Mouse (Mus musculus) right cerebral cortex, adult 2 months (tissue): ENCODE measurements around the gene Irf2.

Experiments
- DNase-seq, 2 experiments: peaks; one replicate each; pipeline ENCODE4 v3.0.0; 2021 to 2022; ENCODE audit warnings: low spot score in 2 of 2

Irf2 gene

GRCm38 (mm10) chr8:46739003-46739949 lies at the start of gene Irf2:
Gene Irf2, plus strand, starts transcription at chr8:46739732.
- DNase-seq: peak; percentile 77 to 78

DNA sequence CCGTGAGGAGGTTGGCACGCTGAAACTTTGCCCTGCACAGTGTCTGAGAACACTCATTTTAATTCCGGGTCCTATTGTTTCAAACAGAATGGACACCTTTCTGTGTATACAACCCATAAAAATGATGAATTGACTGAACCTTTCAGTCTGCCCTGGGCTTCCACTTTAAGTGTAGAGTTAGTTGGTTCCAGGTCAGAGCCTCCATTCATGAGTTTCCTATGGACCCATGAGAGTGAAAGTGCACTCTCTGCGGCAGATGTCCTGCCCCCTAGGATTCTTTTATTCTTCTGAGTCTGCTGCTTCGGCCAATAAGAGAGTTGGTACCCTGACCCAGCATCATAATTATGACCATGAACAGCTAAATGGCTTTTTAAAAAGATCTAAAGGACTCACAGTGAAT lies 49.4 kb upstream of the Irf2 start:
- DNase-seq: no peak

DNA sequence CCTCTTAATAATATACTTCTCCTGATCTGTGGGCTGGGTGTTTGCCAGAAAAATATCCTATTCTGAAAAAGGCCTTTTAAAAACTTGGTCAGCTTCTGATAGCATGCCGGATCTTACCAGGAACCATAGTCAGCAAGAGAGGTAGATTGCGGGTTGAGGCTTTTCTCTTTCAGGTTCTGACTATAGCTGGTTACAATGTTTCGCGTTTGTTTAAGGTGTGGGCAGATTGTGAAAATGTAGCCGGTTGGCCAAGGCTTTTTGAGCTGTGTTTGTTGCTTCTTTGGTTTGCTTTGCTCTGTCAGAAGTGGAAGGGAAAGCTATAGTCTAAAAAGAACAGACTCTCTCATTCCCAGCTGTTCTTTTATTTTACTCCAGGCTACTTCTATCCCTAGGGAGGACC lies 49.0 kb upstream of the Irf2 start:
- no peak for DNase-seq

GRCm38 (mm10) chr8:46691360-46691759 lies 48.2 kb upstream of the Irf2 start:
- no peak for DNase-seq

- DNase-seq: no peak
These were observed 43.1 kb upstream of the Irf2 start for GRCm38 (mm10) chr8:46696256-46697041.

- DNase-seq: no peak
These were observed 42.0 kb upstream of the Irf2 start for GRCm38 (mm10) chr8:46697566-46697965.

- no peak for DNase-seq
These were observed 41.4 kb upstream of the Irf2 start for GRCm38 (mm10) chr8:46698162-46698561.

GRCm38 (mm10) chr8:46705145-46705544 lies 34.4 kb upstream of the Irf2 start:
- no peak for DNase-seq

DNA sequence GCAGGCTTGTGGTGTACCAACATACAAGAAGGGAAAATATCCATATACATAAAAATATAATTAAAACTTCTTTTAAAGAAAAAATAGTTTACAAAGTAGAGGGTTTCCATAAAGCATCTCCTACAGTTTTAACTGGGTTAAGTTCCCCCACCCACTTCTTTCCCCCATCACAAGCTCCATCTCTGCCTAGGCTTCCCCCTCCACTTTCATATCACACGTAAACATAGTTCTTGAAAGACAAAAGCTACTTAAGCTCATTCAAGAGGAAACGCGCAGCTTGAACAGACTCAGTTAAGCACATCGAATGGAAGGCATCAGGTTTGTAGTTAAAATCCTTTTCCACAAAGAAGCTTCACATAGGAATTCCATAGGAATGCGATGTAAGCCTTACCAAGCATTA lies 32.8 kb upstream of the Irf2 start:
- DNase-seq: no peak

DNA sequence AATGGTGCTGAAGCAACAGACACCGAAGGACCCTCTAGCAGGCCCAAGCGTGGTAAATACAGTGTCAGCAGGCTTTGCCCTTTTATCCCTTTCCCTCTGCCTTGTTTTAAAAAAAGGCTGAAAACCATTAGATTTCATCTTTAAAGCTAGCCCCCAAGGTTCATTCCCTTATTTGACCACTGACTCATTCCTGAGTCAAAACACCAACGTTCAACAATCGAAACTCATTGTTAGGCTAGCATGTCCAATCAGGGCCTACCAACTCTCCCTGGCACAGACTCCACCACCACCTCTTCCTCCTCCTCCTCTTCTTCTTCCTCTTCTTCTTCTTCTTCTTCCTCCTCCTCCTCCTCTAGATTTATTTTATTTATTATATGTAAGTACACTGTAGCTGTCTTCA lies 30.2 kb upstream of the Irf2 start:
- no peak for DNase-seq

DNA sequence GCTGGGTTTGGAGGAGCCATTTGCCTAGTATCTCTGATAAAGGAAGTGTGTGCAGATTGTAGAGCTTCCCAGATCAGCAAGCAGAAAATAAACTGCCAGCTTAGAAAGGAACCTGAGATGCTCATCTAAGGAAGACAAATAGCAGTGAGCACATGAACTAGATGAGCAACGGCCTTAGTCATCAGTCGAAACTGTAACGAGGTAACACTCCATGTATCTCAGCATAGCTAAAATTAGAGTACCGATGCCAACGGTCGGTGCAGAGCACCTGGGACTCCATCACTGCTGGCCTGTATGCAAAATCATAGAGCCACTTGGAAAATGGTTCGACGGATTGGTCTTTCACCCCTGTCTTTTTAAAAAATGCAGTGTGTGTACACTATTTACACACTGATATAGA lies 29.2 kb upstream of the Irf2 start:
- DNase-seq: no peak

DNA sequence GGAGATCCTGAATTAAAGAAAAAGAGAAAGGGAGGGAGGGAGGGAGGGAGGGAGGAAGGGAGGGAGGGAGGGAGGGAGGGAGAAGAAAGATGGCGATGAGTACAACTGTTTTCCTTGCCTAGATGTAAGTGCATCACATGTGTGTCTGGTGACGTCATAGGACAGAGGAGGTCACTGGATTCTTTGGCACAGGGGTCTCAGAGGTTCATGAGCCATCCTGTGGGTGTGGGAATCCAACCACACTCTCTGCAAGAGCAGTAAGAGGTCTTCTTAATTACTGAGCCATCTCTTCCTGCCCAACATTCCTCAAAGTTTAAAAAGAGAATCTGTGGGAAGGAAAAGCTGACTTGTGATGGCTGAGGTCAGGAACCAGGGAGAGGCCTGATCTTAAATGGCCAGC lies 28.0 kb upstream of the Irf2 start:
- DNase-seq: no peak

- DNase-seq: no peak
These were observed 26.4 kb upstream of the Irf2 start for GRCm38 (mm10) chr8:46713178-46713577.

DNA sequence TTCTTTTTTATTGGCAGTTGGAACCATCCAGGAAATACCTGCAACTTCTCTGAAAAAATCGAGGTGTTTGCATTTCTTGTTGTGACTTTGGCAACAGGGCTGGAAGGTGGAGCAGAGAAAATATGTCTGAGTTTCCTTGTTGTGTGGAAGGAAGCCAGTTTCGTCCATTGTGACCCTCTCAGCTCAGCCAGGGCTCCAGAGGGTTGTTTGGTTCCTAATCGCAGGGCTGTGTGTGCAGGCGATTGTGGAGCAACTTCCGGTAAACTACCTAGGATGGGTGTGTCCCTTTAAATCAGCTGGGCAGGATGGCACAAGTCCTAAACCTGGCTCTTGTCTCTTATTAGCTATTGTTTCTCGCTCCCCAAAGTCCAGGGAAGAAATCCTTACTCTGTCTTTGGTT lies 25.7 kb upstream of the Irf2 start:
- no peak for DNase-seq

DNA sequence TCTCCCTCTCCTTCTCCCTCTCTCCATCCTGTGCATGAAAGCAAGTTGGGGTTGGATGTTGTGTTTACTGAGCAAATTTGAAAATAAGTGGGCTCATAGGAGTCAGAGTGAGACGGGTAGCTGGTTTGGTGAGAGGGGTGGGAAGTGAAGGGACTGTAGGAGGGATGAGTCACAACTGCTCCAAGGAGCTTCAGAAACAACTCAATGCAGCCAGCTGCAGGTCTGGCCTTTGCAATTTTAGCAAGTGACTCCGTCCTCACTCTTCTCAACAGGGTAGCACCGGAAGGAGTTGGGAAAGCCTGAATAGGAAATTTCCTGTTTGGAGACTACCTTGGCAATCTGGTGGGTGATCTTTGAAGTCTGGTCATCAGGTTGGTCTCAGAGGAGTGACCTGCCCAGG lies 25.1 kb upstream of the Irf2 start:
- peak in 1 of 2 experiments; percentile 49 for DNase-seq

DNA sequence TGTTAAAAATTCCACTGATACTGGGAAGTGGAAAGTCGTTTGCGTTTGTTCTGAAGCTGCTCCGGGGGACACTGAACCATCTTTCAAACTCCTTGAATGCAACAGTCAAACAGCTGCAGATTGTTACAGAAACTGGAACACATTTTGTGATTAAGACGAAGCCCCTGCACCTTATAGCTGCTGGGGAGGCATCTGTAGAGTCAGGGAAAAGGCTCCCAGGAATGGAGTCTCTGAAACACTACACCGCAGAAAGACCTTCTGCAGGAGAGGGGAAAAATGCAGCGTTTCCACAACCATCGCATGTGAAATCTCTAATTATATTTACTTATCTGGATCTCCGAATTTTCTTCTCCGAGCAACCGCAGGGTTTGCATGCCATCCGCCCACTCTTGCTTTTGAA lies 23.1 kb upstream of the Irf2 start:
- no peak for DNase-seq

DNA sequence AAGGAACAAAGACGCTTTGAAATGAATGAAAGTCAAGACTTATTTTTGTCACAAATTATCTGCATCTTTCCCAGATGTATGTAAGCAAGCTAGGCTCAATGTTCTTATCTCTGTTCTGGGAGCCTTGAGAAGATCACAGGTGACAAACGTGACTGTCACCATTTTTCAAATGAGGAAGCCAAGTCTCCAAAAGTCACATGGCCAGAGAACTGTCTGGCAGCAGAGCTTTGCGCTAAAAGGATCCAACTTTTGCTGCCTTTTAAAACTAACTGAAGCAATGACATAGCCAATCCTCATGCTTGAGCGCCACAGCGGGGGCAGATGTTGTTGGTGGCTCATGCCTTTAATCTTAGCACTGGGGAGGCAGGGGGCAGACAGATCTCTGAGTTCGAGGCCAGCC lies 22.4 kb upstream of the Irf2 start:
- no peak for DNase-seq

DNA sequence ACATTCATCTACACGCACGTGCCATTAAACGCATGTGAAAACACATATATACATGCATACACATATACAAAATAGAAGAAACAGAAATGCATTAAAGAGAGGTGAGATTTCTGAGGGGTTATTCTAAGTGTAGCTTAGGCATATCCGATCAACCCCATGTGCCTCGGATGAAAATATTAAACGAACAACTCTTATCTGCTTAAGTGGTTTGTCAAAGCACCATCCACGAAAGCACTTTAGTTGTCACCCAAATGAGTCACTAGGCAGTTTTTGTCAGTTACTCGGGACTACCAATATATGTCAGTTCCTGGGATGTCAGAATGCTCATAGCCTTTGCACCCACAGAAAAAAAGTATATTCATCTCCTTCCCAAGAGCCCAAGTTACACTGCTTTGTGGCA lies 21.2 kb upstream of the Irf2 start:
- DNase-seq: no peak

- DNase-seq: no peak
These were observed 20.8 kb upstream of the Irf2 start for GRCm38 (mm10) chr8:46718747-46719146.

DNA sequence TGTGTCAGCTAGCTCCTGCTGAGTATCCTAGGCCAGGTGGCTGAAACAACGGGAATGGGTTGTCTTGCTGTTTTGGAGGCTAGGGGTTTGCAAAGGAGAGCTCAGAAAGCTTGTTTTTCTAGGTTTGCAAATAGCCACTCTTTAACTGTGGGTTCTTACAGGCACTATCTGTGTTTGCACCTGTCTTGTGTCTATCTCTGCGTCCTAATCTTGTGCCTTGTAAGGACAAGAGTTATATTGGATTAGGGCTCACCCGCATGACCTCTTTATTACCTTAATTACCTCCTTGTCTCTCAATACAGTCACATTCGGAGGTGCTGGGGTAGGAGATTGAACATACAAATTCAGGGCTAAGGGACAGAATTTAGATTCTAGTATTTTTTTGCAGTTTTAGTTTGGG lies 18.9 kb upstream of the Irf2 start:
- no peak for DNase-seq

DNA sequence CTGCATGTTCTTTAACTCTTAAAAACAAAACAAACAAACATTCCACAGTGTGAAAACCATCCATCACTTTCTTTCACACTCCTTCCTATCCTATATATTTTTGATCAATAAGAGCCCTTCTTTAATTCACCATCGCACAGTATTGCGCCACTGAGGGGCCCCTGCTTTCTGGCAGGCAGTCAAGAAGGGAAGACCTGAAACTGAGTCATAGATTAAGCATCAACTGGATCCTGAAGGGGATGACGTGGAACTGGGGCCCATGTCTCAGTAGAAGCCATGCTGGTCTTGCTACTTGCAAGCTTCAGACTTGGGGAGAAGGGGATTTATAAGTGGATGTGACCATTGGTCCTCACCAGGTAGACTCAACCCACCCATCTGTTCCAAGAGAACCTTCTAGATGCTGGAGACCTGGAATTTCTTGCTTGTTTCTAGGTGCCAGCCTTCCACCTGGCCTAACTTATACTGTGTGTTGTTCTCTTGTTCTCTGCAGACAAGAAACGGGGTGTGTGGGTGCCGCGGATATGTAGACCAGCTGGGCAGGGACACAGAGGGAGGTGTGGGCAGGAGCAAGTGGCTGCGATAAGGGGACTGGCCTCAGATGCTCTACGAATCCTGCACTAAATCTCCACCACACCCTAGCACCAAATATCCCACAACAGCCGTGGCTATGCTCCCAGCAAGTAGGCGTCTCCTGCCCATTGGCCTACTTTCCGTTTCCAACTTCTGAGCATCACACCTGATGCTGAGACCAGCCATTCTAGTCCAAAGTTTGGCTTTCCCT lies 18.3 kb upstream of the Irf2 start:
- peak; percentile 32 to 44 for DNase-seq

DNA sequence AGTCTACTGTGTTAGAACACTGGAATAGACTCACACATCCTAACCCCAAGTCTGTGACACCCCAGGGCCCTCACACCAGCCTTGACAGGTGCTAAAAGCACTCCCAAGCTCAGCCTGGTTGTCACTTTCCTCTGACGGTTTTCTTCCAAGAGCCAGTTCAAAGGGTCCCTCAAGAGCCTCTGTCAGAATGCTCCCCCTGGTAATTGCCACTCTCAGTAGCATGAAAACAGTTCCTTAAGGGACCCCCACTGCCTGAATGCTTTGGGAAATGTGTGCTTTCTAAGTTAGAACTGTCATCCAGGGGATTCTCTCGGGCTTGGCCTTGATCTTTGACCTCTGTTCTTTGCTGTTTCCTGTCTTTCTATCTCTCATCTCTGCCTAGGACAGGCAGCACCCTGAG lies 17.0 kb upstream of the Irf2 start:
- DNase-seq: no peak
